Mouse (Mus musculus) monocyte, adult 59 days (primary cell): Measurements from ENCODE around the gene Cbwd1. TPM values are rescaled to one million over a fixed set of nuclear protein-coding genes. Genes with fewer than 3 reads are reported as not detected.

Source experiments
- total RNA-seq, 2 experiments: library from RNA; stranded (reverse); gene quantifications; one replicate each; pipeline ENCODE4 v1.2.4; 2023

The Cbwd1 gene
- total RNA-seq: 1 to 10 TPM; 3.1 to 3.2 TPM

DNA sequence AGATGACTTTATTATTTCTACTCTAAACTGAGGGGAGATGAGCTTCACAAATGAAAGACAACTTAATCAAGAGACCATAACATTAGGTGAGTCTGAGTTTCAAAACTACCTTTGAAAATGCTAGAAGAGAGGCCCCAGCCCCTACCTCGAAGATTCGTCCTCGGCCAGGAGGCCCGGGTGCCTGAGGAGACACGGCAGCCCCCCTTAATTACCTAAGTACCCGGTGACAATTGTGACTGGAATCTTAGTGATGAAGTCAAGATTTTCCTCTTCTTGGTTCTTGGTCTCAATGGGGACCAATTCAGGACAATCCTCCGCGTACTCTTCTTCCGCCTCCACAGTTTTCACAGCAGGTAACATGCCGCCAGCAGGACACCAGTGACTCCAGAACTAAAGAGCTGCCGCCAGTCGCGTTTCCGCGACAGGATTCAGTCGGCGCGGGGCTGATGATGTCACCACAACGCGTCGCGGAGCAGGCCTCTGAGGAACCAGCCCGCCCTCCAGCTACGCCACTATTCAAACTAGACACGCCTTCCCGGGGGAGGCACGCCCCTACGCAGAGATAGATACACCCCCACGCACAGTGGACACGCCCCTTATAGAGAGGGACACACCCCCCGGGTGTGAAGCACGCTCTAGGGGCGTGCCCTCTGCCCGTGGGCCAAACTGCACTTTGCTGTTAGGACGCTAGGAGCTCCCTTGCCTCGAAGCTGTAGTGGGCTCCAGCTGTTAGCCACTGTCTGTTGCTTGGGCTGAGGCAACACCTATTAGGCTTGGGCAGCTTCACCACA is at the start of gene Cbwd1:
Cbwd1 (minus strand) TSS at position 439 of the 791 bp plus-strand sequence.

DNA sequence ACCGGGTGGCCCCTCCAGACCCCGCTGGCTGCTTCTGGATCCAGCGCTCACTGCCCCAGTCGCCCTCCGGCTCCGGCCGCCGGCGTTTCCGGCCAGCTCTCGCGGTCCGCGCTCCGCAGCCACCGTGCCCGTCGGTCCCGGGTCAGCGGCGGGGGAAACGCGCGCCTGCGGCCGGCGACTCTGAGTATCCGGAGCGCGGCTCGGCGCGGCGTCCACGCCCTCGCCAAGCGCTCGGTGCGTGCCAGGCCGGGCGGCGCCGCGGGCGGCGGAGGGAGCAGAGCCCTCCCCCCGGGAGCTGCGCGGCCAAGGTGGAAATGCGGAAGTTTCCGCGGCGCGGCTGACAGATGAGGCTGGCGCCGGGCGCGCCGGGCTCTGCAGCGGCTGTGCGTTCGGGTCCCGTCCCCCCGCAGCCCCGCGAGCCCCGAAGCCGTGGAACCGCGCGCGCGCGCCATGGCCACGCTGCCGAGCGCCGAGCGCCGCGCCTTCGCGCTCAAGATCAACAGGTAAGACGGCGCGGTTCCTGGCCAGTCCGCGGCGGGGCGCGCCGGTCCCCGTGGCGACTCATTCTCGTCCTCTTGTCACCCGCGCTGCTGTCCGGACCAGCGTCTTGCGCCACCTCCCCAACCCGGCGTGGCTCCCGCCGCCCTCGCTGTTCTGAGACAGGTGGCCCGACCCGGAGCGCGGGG is 37.9 kb upstream of the Cbwd1 start, which contains the start of gene Dock8:
Dock8 (plus strand) TSS at position 334 of the 686 bp plus-strand sequence.

DNA sequence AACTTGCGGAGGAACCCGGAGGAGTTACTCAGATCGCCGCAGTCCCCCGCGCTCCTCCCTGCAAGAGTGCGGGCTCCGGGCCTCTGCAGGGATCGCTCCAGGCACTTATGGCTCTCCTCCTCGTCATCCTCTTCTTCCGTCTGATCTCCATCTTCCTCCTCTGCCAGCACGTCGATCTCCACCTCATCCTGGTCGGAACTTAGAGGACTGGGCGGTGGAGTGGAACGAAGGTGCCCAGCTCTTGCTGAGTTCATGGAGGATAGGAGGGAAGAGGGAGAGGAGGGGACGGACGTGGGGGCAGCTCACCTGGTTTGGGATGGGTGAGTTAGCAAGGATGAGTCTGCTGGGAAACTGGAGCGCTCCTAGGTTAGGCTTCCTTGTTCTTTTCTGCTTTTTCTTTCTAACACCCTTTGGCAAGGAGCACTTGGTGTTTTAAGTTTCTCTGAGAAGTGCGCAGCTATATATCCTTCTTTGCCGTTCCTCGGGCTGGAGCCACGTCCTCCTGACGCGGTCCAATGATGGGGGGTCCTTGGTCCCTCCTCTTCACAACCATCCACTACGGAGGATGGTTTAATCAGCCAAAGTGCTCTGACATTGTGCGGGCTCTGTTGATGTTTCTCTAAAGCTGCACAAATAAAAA is 60.7 kb downstream of the Cbwd1 start, which contains the start of gene Foxd4:
Foxd4 (minus strand) TSS at position 617 of the 640 bp plus-strand sequence.

DNA sequence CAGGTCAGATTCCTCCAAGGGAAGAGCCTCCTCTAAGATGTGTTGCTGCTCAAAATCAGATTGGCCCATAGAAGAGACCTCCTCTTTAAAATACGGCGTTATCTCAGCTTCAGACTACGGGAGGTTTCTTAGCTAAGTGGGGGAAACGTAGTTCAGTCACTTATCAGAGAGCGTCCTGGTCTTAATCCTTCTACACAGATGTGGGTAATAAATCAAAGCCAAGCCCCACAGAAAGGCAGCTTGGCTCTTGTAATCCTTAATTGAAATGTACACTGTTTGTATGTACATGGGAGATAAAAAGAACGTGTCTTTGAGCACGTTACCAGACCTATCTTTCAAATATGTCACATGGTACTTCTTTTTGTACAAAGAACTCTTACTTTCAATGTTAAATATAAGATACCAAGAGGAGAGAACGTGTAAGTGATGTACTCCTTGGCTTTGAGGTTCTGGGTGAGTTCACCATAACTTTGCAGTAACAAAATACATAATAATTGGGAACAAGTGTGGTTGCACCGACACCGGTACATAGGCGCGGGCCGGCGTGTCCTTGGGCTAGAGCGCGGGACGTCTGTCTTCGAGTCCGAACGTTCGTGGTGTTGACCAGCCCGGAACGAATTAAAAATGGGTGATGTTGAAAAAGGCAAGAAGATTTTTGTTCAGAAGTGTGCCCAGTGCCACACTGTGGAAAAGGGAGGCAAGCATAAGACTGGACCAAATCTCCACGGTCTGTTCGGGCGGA is 86.1 kb downstream of the Cbwd1 start, which contains the start of gene Gm10053:
Gm10053 (plus strand) TSS at position 558 of the 742 bp plus-strand sequence.

Other genes with a start within 250 kb of the Cbwd1 start
- gene Pgm5, start 99.8 kb downstream of the Cbwd1 start, total RNA-seq: not detected
- 10 to 100 TPM; 48.2 to 59.1 TPM for gene Gm10053, start 85.9 kb downstream of the Cbwd1 start, total RNA-seq
- gene Foxd4, start 60.4 kb downstream of the Cbwd1 start, total RNA-seq: under 1 TPM in 1 of 2 experiments, not detected in 1; 0.27 TPM
- 100 to 1,000 TPM; 319 to 324 TPM for gene Dock8, start 37.9 kb upstream of the Cbwd1 start, total RNA-seq